Mouse (Mus musculus) mature B cell (primary cell): Measurements from ENCODE around the gene Nmb.
"Not testable (repeated sequence)": the region's sequence is repeated elsewhere in the genome, so short reads cannot be mapped to it uniquely, and the experiment has no call there.

Source experiments
- in situ Hi-C: fragments of 300-500 bp; cut with MboI; formaldehyde crosslinking; loops from 2 replicates; pipeline ENCODE4 v1.14.3; 2019

The Nmb gene

DNA sequence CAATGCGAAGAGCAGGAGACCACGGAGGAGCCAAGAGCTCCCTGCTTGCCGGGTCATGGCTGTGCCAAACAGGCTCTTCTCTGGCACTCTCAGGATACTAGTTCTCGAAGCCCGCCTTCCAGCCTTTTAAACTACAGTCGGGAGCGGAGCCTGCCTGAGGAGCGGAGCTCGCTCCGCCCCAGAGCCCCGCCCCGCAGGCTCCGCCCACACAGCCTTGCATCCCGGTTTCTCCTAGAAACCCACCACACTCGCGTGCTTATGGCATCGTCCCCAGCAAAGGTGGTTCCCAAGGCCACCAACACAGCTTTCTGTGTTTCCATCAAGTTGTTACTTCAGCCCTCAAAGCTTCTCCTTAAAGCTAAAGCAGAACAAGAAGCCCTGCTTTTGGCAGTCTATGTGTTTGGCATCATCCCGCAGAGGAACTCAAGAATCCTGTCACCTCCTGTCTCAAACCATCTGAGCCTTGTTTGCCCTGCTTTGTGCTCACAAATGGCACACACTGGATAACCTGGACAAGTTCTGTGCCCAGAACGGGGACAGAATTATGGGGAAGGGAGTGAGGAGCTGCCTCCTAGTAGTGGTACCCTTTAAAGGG, at the start of gene Nmb:
Gene Nmb, minus strand, starts transcription at position 156 of the 595 bp plus-strand sequence.
- in situ Hi-C loops, result no loop called here

DNA sequence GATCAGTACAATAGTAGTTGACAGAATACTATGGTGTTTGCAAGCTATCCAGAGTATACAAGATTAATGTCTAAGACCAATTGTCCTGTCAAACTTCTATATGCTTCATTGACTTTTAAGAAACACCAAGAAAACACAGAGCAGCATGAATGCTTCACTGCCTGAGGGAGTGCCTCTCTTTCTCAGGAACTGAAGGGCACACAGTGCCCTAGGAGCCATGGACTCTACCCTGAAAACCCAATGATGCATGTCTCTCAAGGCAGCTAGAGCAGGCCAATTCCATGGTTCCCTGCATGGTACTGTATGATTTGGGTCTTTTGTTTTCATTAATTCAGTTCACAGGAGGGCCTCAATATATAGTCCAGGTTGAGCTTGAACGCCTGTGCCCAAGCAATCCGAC, 49.4 kb upstream of the Nmb start:
- in situ Hi-C loops, result no loop called here

DNA sequence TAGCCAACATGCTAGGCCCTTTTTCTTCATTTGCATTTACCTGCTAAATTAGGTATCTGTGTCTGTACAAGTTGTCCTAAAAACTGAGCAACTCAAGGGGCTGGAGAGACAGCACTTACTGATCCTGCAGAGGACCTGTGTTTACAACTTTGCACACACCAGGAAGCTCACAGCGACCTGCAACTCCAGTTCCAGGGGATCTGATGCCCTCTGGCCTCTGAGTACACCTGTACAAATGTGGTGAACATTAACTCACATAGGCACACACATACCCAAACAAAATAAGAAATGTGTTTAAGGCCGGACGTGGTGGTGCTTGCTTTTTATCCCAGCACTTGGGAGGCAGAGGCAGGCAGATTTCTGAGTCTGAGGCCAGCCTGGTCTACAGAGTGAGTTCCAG, 47.3 kb upstream of the Nmb start:
- in situ Hi-C loops, result no loop called here

DNA sequence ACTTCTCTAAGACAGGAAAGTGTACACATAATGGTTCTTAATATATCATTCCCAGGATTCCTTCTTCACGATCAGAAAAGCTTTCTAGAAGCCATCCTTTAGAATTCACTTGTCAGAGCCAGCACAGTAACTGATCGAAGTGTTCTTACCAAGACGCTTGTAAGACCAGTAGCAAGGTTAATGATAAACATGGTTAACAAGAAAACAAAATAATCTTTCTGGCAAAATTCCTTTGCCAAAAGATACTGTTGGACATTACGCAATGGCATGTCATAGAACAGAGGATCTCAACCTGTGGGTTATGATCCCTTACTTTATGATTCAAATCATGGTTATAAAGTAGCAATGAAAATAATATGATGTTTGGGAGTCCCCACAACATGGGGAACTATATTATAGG, 46.6 kb upstream of the Nmb start:
- in situ Hi-C loops, result no loop called here

DNA sequence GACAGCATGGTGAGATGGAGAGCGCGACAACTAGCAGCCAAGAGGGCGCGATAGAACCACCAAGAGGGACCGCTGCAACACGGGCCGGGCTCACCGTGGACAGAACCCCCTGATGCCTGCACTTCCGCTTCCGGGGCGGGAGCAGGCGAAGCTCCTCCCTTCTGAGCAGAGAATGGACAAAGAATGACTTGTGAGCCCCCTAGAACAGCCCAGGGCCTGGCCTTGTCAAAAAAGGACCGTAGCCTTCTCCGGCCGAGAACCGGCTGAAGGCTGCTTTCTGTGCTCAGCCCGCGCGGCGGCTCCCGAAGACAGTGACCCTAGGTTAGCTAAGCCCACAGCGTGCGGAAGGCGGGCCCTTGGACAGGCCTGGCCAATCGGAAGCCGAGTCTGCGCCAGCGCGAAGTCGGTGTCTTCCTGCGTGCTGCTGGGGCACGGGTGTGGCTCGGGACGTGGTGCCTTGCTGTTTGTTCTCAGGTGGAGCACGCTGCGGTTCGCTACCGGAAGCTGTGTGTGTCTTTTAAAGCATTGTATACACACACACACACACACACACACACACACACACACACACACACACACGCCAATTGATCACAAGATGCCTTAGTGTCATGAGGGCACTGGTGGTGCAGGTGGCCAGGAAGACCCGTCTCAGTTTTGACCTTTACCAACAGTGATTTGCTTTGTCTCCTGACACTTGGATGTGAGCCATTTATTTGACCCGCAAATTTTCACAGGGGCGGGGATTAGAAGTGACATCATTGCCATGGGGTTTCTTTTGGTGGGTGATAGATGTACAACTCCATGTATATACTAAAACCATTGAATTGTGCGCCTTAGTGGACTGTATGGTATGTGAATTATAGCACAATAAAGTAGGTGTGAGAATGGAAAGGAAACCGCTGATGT, 42.8 kb upstream of the Nmb start, which contains the start of gene Sec11a:
Gene Sec11a, minus strand, starts transcription at position 336 of the 906 bp plus-strand sequence.
- in situ Hi-C loops, result no loop called here

DNA sequence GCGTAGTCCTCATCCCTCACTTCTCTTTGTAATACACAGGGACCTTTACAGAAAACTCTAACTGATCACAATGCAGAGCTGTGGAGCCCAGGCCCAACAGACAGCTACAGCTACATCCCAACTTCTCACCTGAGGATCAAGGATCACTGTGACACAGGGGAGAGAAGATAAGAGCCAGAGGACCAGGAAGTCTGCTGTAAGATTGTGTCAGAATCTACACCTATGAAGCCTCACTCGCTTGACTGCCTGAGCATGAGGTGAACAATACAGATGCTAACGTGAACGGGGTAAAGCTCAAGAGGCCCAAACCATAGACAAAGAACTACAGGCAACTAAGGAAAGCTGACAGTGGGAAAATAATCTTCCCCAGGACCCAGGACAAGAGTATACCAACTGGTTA, 34.9 kb upstream of the Nmb start:
- in situ Hi-C loops, result no loop called here

DNA sequence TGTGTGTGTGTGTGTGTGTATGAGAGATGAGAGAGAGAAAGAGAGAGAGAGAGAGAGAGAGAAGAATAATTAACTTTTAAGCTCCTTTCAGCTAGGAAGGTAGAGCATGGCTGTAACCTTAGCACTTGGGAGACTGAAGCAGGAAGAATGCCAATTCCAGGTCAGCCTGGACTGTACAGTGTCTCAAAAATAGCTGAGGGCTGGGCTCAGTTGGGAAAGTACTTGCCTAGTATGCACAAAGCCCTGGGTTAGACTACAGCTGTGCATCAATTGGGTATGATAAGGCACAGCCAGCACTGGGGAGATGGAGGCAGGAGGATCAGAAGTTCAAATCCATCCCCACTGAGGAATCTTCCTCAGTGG, 32.4 kb upstream of the Nmb start:
- in situ Hi-C loops, result not testable (repeated sequence)

DNA sequence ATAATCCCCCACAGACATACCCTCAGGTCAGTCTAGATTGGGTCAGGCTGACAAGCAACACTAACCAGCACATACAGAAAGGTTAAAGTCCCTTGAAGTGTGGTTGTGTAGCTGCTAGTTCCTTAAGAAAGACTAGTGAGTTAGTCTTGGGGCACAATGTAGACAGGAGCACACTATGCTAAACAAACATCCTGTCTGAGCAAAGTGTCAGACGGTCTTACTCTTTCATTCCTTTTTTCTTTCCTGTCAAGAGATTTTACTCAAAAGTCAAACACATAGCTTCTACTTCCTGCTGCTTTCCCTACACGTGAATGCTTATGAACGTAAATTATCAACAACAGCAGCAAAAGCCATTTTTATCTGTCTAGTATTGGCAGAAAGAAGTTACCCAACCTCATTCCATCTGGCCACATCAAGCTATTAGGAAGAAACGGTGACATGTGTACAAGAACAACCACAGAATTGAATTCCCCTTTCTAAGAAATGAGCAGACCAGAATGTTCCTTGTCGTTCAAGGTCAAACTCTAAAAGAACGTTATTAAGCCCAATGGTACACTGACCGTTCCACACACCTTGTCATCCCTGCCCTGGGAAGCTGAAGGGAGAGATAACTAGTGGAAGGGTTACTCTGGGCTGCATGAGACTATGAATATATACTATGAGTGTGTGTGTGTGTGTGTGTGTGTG, 31.9 kb upstream of the Nmb start:
- in situ Hi-C loops, result not testable (repeated sequence)

DNA sequence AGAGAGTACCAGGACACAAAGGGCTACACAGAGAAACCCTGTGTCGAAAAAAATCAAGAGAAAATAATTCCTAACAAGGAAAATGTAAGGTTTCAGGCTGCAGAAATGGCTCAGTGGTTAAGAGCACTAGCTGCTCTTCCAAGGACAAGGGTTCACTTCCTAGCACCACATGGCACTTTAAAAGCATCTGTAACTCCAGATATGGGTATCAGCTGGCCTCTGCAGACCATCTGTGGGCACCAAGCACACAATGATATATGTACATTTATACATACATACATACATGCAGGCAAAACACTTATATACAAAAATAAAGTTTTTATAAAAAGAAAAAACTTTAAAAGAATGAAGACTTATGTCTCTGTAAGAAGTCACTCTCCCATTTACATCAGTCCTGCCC, 31.0 kb upstream of the Nmb start:
- in situ Hi-C loops, result no loop called here

DNA sequence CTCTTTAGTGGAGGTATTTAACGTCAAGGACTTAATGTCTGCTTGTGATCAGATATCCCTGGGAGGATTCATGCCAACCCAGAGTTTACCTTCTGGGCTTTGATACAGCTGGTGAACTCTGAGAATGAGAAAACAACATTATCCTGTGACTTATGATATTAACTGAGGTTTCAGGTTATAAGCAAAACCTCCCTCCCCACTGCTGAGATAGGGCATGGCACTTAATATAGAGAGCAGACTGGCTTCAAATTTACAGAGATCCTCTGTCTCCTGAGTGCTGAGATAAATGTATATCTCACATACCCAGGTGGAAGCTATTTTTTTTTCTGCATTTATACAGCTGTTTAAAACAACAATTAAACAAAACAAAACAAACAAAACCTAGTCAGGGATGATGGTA, 27.9 kb upstream of the Nmb start:
- in situ Hi-C loops, result no loop called here

DNA sequence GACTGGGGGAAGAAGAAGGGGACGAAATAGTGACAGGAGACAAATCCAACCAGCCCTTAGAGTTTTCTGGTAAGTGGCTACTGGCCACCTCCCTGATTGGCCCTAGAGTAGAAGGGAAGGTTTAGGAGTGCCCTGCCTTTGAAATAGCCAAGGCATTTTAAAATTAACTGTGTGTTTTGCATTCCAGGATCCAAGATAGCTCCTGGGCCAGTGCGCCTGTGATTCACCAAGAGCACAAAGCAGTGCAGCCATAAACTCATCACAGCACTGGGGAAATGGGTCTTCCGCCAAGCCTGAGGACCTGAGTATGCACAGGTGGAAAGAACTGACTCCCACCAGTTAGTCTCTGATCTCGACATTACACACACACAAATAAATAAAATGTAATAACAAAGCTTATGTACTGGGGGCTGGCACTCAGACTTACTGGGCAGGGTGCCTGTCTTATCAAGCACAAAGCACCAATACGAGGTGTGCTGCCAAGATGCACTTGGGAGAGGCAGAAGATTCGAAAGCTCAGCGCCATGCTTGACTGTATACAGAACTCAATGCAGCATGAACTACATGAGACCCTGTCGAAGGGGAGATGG, 26.8 kb upstream of the Nmb start:
- in situ Hi-C loops, result no loop called here

DNA sequence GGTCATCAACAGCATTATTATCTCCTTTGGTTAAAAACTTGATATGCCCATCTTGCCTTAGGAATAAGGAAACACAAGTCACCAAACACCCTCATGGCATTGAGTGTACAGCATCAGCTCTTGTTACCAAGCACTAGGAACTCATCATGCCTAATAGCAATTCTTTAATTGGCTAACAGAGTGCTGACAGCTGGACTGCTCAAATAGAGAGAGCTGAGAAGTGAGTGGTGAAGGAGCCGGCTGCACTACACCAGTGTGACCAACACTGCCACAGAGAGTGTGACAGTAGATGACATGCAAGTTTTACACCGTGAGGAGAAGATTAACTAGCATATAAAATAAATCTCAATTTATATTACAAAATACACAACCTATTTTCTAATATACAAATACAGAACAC, 18.3 kb upstream of the Nmb start:
- in situ Hi-C loops, result no loop called here

DNA sequence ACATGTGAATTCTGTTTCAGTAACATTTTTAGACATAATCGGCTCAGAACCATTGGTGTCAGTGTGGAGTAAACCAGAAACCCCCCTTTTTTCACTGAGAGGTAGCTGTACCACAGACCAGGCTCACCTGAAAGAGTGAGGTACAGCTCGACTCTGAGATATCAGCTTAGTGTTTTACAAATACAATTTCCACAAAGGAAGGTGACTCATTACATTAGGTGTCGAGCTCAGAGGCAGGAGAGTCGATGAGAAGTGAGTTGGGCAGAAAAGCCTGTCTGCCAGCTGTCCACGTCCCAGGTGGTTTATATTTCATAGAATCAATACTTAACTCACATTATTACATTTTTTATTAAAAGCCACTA, 14.8 kb upstream of the Nmb start:
- in situ Hi-C loops, result no loop called here

DNA sequence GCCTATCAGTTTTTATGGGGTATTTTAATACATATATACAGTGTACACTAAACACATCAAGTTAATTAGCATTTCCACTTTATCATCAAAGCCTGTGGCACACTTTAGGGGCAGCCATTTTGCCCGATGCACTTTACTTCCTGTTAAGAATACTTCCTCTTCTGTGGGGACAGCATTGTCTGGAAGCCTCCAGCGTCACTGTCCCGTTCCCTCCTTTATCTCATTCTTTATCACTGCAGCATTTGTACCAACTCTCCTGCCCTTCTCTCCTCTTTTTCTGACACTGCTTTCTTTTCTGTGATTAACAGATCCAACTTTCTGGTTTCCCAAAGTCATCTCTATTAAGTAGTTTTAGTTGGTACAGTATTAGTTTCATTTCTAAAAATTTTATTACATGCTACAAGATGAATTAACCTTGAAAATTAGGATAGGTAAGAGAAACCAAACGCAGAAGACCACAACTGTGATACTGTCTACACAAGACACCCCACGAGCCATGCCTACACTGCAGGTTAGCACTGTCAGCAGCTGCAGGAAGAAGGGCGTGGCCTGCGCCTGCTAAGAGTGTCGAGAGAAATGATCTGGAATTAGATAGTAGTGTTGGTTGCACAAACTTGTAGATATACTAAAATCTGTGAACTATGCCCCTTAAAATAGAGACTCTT, 14.2 kb upstream of the Nmb start:
- in situ Hi-C loops, result no loop called here

DNA sequence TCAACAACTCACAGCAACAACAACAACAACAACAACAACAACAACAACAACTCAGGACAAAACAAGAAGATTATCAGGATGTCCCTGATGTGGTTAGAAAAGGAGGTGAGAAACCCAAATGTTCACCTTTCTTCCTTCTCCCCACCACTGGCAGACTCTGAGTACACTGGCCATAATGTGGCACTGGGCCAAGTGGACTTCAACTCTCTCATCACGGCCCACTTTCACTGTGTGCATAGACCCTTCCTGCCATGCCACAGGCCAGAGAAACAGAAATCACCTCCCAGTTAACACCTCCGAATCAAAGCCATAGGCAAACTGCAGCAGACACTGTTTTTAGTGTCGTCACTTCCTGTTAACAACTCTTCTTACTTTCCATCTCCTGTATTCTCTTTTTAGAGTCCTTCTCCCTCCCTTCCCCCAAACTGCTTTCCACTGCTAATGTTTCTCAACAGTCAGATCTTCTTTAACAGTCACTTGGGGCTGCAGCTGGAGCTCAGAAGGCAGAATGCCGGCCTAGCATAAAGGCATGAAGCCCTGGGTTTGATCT, 13.1 kb upstream of the Nmb start:
- in situ Hi-C loops, result no loop called here

DNA sequence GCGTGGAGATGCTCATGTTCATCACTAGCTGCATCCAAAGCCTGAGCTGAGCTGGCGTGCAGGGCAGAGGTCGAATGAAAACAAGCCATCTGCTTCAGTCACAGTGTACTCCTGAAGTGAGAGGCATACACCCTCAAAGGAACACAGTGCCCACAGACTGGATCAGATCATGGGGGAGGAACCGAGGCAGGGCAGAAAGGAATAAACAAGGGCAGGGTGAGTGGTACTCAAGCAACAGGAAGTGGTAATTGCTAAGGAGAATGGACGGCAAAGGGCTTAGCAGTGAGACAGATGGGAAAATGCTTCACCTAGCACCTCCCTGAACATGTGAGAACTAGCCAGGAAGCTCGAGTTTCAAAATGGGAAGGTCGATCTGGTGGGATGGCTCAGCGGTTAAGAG, 7.6 kb upstream of the Nmb start:
- in situ Hi-C loops, result no loop called here

DNA sequence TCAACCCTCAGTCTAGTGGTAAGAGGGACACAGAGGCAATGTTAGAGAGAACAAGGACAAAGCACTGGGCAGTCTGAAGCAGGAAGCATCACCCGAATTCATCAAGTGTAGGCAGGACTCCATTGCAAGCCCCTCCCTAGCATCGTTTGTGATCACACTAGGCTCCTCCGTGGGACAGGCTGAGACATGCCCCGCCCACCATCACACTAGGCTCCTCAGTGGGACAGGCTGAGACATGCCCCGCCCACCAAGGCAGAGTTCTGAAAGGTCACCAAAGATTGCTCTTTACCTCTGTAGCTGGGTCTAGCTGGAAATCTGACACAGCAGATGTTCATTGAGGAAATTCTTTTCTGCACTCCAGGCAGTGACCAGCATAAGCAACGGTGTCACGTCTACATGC, 6.2 kb upstream of the Nmb start:
- in situ Hi-C loops, result no loop called here

DNA sequence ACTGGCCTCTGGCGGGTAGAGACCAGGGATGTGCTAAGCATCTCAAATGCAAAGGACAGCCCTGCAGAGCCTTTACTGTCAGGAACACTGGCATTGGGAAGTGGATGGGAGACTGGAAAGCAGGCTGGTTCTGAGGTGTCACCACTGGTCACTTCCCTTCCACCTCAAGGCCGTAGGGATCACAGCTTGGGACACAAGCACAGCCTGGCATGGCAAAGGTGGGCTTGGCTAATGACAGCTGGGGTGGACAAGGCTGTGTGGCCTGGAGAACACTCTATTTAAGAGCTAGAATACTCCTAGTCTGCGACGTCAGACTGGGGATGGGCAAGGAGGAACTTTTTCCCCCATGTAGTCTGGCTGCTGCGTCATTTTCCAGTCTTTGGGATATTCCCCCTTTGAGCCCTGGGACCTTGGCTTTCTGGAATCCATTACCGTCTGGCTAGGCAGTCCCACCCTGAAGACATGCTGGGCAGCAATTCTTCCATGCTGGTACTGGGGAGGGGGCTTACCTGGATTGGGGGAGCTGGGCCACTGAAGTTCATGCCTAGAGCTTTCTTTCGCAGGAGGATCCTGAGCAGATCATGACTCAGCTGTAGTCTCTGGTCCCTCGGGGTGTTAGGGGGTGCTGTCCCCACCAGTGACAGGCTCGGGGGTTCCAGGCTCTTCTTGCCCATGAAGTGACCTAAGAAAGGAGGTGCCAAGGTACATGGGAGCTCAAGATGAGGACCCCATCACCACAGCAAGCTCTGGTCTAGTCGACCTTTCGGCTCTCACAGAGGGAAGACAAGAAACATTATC, 1.1 kb downstream of the Nmb start:
- in situ Hi-C loops, result no loop called here

DNA sequence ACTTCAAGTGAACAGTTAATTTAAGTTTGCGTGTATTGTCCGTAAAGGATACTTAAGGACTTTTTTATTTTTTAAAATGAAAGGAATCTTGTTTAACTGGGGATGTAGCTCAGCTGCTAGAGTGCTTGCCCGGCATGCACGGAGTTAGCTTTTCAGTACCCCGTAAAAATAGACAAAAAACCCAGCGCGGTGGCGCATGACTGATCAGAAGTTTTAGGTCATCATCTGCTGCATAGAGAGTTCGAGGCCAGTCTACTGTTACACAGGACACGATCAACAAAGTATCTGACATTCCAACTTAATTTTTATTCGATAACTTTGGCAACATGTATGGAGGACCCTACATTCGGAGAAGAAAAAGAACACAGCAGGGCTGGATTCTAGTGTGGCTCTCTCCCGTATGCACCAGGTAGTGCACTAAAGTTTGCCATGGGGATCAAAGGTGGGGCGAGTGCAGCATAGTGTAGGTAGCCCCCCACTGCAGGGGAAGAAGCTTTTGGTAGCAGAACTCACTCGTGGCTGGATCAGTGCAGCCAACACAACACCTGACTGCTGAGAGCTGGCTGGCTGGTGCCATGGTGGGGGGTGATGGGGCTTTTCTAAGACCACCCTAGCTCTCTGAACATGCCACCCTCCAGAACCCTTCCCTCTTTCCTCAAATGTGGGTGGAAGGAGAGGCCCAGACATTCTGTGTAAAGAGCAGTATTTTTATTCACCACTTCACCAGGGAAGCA, 3.2 kb downstream of the Nmb start:
- in situ Hi-C loops, result no loop called here

DNA sequence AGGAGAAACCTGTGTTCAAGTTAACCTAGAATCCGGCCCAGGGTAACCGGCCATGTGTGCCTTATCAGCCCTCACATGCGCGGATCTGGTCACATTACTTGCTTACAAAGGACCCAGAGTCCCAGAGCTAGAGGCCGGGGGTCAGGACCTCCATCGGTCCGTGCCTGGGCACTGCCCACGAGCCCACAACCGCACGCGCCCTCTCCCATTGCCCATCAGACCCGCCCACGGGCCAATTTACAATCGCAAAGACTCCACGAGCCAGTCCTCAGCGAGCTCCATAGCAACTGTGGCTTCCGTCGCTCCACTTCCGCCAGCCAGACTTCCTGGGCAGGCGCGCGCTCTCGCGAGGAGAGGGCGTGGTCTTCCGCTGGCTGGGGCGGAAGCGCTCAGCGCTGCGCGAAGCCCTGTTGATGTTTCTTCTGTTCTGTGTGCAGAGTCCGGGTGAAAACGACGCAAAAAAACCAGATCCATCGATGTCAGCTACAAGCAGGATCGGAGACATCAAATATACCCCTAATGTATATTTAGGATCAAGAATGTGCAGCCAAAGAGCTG, 3.9 kb downstream of the Nmb start, which contains the start of gene Wdr73:
Gene Wdr73, minus strand, starts transcription at position 326 of the 558 bp plus-strand sequence.
- in situ Hi-C loops, result no loop called here
